Mouse (Mus musculus) ES-Bruce4 (cell line): ENCODE data around the gene Rbms3.

Source experiments
- CTCF ChIP-seq: IDR thresholded peaks from one replicate; pipeline ENCODE4 v1.8.1; 2011; ENCODE audit warnings: low read depth, low read length
- EP300 ChIP-seq: IDR thresholded peaks from 2 replicates; pipeline ENCODE4 v1.6.1; 2011; ENCODE audit warnings: low read depth, low read length; ENCODE audit not compliant: insufficient read depth
- POLR2A ChIP-seq: IDR thresholded peaks from one replicate; pipeline ENCODE4 v1.8.1; 2011; ENCODE audit warnings: low read length; ENCODE audit not compliant: insufficient read depth

DNA sequence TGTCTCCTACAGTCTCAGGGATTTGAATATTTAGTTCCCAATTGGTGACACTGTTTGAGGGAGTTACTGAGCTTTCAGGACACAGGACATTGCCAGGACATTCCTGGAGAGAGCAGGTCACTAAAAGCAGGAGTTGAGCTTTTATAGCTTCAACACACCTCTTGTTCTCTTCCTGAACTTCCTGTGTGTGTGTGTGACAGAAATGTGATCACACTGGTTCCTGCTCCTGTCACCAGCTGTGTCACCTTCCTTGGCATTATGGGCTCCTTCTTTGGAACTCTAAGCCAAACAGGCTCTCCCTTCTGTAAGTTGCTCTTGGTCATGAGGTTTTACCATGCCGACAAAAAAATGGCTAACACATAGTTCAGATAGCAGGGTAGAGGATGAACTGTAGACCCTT lies 997.9 kb downstream of the Rbms3 start:
- TF ChIP-seq CTCF = no peak
- TF ChIP-seq POLR2A = no peak
- TF ChIP-seq EP300 = no peak
